Mouse (Mus musculus) cerebellum, postnatal 25 days (tissue): ENCODE data around the gene Masp1.

Experiments used
- DNase-seq, 2 experiments: peaks; one replicate each; pipeline ENCODE4 v3.0.0; 2021; ENCODE audit warnings: mixed read lengths in 2 of 2

The Masp1 gene

DNA sequence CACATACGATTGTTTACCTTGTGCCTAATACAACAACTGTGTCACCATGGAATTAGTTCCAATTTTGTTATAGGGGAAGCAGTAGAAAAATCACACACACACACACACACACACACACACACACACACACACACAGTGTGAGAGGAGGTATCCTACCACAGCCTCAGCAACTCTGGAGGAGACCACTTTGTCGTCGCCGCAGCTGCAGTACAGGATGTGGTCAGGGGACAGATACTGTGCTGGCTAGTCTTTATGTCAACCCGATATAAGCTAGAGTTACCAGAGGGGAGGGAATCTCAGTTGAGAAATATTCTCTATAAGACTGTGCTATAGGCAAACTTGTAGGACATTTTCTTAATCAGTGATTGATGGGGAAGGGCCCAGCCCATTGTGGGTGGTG, 63.3 kb downstream of the Masp1 start:
- DNase-seq, result no peak

DNA sequence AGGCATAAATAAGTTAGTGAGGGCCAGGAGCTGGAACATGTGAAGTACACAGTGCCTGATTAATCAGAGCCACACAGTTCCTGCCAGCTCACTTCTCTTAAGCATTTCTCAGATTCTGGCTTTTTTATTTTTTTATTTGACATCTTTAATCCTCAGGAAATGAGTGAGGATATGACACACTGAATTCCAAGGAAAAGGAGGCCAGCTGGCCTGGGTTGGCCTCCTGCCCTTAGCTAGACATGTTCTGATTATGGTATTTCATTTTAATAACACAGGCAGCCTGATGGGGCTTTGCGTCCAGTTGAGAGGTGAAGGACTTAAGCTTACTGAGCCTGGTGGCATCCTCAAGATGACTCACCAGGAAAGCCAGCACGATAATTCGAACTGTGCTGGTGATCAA, 64.1 kb downstream of the Masp1 start:
- DNase-seq, result peak; percentile 63 to 76

DNA sequence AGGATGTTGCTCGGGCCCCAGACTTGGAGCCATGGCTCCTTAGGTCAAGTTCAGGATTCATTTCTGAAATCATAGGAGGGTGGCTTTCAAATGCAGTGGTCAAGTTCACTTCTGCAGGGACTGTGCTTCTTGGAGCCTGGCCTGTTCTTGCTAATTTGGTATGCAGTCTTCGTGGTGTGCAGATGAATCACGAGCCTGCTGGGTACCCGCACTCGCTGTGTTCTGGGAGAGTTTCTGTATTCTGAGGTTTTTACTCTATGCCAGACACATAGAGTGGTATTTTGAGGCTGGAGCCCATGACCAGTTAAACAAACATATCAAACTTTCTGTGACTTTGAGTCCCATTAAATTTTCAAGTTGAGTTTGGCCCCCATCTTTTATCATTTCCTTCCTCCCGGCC, 66.2 kb downstream of the Masp1 start:
- no peak for DNase-seq

DNA sequence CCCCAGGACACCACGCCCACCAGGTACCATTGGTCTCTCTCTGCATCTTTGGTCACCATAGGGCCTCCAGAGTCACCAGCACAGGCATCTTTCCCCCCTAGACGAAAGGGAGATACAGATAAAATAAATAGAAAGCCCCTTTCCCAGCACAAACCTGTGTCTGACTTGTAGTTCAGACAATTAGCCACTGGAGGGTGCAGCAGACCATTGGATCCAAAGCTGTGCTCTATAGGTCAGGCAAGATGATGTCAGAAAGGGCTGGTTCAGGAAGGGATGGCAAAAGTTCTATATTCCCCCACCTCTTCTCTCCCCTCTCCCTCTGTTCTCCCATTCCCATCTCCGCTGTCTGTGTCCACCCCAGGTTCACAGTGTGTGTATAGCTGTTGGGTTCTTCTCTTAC, 68.1 kb downstream of the Masp1 start:
- DNase-seq, result peak; percentile 42 to 68

DNA sequence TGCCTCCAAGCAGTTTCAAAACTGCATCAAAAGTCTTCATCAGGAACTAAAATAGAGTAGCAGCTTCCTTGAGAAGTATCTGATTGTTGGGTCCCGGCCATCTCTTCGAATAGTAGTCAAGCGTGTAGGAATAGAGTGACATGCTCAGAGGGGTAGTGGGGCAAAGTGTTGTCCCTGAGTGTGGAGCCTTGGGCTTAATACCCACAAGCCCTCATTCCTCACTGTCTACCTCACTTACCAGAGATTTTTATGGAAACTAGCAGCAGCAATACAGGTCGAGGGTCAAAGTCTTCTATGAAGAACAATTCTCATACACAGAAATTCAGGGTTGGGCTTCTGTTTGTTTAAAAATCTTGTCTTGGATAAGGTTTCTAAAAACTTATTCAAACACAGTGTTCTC, 69.8 kb downstream of the Masp1 start:
- DNase-seq, result no peak

DNA sequence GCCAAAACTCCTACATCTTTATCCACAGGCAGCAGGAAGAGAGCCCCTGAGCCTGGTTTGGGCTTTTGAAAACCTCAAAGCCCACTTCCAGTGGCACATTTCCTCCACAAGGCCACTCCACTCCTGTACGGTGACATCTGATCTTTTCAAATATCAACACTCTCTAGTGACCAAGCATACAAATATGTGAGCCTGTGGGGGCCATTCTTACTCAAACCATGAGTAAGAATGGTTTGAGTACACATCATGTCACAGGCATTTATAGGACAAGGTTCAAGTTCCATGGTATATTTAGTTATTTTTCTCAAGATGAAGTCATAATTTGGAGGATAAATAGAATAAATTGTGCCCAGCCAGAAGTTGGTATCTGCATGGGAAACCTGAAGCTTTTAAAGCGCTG, 70.7 kb downstream of the Masp1 start:
- no peak for DNase-seq

DNA sequence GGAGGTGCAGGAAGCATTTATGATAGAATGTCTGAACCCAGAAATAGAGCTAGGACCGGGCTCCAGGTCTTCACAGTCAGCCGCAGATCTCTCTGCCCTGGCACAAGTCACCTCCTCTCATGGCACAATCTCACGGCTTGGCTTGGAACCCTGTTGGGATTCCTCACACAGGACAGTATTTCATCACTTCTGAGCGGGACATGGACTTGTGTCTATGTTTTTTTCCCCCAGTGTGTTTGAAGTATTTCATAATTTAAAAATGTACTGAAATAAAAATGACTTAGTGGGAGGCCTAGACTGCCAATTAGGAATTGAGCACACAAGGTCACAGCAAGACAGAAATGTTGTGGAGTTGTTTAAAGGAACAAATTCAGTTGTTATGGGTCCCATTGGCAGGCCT, 76.4 kb downstream of the Masp1 start:
- DNase-seq, result no peak

DNA sequence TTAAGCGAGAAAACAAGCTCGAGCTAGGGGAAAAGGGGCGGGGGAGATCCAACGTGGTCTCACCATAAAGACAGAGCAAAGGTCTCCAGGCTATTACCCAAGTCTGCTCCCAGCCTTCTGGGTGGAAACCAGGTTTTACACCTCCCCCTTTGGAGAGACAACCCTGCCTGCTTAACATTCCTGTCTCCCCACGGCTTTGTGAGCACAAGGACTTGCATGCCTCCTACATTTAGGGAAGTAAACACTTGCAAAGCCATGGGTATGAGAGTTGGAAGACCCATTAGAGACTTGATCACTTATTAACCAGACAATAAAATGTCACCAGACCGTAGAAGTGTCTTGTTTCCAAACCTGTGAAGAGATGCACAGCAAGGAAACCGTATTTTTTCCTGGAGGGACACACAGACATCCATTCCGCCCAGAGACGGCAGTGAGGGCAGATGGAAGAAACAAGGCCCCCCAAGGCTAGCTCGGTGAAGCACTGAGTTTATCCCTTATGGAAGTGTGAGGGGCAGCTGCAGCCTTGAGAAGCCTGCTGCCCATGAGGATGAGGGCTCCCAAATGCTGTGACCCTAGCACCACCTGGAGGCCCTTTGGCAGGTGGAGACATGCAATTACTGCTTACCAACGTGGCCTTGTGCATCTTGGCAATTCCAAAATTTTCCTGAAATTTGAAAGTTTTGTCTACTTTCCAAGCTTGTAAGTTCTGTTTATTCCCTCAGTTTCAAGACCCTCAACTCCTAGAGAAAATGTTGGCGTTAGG, 83.0 kb downstream of the Masp1 start:
- DNase-seq, result peak in 1 of 2 experiments; percentile 17

DNA sequence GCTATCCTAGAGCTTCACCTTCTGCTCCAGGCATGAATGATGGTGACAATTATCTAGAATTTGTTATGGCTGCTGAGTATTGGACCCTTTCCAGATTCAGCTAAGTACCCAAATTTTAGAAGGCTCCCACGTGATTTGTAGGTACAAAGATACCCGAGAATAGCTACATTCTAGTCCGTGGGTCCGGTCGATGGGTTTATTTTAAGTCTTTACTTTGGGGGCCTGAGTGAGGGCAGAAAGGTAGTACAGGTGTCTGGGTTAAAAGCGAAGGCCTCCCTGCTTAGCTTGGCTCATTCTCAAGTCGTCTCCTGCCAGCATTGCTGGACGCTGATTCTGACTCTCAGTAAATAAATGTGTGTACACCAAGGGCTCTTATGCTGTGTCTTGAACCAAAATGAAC, 90.6 kb downstream of the Masp1 start:
- DNase-seq, result peak; percentile 40 to 41

DNA sequence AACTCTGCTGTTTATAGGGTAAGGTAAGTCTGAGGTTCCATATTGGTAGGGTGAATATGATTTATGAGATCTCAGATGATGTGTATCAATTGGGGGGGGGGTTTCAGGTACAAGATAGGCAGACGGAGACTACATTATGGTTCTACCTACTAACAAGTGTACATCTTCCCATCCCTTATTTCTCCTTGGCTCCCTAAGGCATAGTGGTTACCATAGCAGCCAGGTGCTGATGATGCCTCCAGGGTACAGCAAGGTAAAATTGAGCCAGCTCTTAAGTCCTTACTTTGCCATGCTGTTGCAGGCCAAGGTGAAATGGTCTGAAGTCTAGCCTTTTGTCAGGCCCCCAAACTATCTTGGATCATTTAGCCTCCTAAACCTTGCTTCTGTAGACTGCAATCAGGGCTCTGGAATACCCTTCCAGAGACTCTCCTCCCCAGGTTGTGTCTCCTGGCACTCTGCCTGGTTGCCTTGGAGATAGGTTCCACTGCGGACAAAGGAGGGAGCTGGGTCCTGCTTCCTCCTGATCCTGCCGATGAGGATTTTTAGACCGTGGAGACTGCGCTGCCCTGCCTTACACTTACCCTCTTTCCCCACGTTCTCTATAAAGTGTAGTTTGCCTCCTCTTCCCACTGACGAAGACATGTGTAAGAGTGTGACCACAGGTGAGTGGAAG, 91.8 kb downstream of the Masp1 start, which contains the start of gene Rtp1:
Rtp1 (plus strand) TSS at position 487 of the 673 bp plus-strand sequence.
- DNase-seq, result peak; percentile 29 to 67

DNA sequence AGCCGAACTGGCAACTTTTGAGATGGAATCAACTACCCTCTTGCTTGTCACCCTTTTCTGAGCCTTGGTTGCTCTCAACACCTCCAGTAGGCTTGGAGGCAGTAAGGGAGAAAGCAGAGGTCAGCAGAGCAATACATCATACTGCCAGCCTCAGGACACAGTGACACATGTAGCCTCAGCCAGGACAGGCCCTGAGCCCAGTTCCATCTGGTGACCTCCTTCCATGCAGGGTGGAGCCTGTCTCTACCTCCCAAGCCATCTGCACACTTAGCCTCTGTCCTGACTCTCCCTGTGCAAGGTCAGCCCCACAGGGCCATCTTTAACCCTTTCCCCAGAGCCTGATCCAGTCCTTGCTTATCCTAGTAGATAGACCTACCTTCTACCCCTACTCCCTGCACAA, 92.9 kb downstream of the Masp1 start:
- peak; percentile 27 to 52 for DNase-seq

DNA sequence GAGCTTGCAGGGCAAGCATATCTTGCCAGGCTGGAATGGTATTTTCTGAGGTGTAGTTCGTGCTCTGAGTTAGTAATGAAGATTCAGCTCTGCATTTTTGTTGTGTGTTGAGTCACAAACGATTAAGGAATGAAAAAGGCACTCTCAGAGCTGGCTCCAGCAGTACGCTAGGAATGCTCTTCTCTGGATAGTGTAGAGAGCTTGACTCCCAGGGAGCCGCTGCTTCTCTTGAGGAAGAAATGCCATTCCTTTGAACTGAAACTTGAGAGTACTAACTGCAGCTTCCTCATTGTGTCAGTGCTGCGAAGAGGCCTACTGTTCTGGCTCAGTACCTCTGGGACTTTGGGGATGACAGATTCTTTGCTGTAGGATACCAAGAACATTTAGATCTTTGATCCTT, 96.8 kb downstream of the Masp1 start:
- no peak for DNase-seq

DNA sequence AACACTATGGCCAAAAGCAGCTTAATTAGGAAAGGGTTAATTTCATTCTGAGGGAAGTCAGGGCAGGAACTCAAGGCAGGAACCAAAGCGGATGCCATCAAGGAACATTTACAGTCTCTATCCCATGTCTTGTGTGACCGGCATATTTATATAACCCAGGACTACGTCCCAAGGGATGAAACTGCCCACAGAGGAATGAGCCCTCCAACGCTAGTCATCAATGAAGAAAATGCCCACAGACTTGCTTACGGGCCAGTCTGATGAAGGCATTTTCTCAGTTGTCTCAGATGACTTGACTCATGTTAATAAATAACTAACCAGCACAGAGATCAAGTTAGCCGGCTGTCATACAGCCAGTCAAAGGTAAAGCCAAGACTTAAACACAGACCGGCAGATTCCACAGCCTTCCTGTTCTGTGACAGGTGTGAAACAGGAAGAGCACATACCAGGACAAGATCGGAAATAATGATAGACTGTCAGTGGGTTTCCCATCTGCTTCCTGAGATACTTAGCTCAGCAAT, 101.0 kb downstream of the Masp1 start:
- DNase-seq, result no peak

DNA sequence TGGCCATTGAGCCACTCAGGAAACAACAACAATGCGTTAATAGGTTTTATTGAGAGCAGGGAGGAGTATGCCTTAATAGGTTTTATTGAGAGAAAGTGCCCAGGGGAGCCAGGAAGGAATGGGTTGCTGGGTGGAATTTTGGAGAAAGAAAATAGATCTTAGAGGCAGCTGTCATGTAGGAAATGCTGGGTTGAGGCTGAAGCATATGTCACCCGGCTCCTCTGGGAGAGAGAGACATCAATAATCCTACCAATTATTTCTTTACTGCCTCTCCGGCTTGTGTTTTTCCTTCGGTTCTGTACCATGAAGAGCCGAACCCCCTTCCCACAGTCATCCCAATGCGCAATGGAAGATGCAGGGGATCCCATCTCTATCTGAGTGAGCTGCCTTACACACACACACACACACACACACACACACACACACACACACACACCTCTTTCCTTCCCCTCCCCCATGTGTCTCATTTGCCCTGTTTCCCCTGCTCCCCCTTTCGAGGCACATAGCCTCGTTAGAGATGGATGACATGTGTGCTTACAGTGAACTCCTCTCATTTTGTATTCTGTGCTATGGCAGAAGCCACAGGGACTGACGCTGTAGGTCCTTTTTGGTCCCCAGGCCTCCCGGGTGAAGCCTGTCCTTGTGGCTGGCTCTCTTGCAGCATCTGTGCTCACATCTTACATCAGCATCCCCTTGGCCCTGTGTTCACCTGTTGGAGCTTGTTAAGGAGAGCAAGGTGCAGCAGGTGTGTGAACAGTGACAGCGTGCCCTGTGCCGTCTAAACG, 103.0 kb downstream of the Masp1 start:
- DNase-seq, result no peak

DNA sequence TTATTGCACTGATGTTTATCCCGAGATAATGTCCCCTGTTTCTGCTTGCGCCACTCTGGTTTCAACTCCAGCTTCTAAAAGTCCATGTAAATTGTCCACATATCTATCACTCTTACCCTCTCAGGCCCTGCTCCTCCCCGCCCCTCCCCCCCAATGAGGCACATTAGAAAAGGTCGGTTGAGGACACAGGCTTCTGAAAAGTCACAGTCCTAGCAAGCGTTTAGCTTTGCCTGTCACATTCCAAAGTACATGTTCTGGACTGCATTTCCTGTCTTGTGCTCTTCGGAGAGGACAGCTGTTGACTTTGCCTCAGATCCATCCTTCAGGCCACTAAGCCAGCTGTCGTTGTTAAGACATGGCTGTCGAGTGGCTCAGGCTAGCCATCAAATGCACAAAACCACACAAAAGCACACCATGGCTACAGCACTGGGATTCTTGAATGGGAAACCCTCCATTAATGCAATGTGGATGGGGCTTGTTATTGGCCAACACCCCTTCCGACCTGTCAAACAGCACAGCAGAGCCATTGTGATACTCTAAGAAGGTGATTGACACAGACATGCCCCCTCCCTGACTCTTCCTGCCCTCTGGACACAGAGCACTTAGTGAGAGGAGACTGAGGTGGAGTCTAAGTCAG, 103.8 kb downstream of the Masp1 start:
- no peak for DNase-seq

DNA sequence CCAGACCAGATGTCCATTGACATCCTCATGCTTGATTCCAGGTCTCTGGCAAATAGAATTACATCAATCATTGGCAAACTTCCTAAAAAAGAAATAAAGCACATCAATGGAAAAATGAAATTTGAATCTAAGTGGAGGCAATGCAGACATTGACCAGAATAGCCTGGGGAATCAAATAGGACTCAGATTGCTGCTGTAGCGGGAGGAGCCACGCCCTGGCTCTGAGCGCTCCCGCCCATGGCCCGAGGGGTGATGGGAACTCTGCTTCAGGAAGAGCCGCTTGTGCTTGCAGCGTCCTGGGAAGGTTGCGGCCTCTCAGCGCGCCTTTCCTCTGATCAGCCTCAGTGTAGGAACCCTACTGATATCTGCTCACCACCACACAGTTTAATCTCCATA, 104.4 kb downstream of the Masp1 start:
- DNase-seq, result peak in 1 of 2 experiments; percentile 26

DNA sequence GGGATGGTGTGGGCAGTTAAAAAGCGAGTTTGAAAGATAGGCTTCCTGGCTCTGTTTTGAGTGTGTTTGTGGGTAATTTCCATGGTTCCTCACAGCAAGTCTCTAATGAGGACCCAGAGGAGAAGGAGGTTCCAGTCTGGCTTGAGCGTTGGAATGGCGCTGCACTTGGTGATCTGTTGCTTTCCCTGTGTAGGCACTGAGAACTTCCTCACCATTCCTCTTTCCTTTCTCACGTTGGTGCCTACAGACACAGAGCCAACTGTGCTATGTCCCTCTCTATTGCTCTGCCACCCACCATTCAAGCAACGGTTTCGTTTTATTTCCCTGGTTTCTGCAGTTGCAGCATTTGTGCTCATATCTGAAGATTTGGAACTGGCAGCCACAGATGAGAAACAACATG, 107.7 kb downstream of the Masp1 start:
- DNase-seq, result no peak

DNA sequence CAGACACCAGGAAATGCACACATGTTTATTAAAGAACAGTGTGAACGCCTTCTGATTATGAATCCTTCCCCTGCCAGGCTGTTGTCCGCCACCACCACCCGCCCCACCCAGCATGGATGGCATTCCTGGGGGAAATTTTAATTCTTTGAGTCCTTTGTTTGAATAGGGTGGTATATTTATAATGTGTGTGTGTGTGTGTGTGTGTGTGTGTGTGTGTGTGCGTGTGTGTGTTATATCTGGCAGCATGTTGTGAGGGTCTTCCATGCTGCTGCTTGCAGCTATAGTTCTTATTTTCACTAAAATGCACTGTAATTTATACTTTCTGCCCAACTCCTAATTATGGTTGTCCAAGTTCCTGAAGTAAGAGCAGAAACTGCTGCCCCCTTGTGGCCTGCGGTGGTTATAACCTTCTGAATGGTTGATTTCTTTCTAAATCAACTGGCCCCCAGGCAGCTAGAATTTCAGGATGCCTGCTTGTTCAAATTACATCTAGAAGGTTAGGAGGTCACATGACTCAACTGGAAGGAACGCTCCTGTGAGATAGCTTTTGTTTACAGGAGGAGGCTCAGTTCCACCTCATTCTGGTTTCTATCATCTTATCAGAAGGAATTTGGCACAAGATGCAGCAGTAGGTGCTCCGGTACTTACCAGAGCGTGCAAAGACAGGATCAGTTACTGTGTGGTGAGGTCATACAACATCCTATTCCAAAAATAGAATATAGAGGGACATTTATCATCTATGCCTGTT, 117.4 kb downstream of the Masp1 start:
- DNase-seq, result peak; percentile 58 to 77

DNA sequence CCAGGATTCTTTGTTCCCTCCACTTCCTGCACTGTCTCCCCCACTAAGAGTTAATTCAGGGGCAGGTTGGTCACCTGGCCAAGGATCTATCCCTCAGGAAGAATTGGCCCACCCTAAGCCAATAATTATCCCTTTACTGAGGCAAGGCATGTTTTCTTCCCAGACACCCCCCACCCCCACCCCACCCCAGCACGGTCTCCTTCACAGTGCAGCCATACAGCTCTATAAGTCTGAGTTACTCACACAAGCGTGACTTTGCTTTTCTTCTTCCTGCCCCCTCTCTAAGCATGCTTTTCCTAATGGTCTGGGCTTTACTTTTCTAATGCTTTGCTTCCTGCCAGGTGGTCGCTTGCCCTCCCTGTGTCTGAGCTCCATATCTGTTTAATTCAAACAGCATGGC, 118.7 kb downstream of the Masp1 start:
- no peak for DNase-seq

DNA sequence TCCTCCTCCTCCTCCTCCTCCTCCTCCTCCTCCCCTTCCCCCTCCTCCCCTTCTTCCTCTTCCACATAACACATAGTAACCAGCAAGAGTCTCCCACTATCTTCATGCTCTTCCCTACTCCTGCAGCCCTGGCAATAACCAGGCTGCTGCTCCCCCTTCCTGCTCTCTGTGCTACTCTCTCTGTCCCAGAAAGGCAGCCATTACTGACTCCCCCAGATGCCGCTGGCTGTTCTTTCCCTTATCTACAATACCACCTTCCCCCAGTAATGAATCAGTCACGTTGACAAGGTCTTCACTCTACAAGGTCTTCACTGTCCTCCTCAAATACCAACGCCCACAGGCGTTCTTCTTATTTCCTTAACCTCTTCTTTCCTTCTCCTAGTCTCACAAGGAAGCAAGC, 119.2 kb downstream of the Masp1 start:
- DNase-seq, result no peak
